Mouse (Mus musculus) embryonic facial prominence, embryonic 11.5 days (tissue): ENCODE results near the gene Fen1. TPM values are rescaled to one million over a fixed set of nuclear protein-coding genes. Genes with fewer than 3 reads are reported as not detected.

Experiments used
- ATAC-seq: fragments of 200-750 bp; cut with Nextera tagmentation; replicated peaks from 2 replicates; pipeline ENCODE4 v1.8.0; 2017; ENCODE audit warnings: low read depth; ENCODE audit not compliant: insufficient number of reproducible peaks, low FRiP score, low TSS enrichment
- DNase-seq: peaks from one replicate; pipeline ENCODE4 v3.0.0-alpha.2; 2015; ENCODE audit warnings: low spot score
- H3K27ac ChIP-seq: fragments of 300-500 bp; sonication (generic); replicated peaks from 2 replicates; pipeline ENCODE4 v1.5.1; 2014; ENCODE audit warnings: mild to moderate bottlenecking, low read depth, low read length, control low read depth
- H3K27me3 ChIP-seq: fragments of 300-500 bp; sonication (generic); 2 replicates; pipeline ENCODE4 v1.6.1; 2014; ENCODE audit warnings: mild to moderate bottlenecking, low read length, moderate library complexity, mixed read lengths; ENCODE audit not compliant: control insufficient read depth, insufficient read depth
- H3K36me3 ChIP-seq: fragments of 300-500 bp; sonication (generic); replicated peaks from 2 replicates; pipeline ENCODE4 v1.6.1; 2014; ENCODE audit warnings: low read depth, mild to moderate bottlenecking, low read length, moderate library complexity, mixed read lengths; ENCODE audit not compliant: control insufficient read depth, insufficient read depth
- H3K4me1 ChIP-seq: fragments of 300-500 bp; sonication (generic); 2 replicates; pipeline ENCODE4 v1.6.1; 2014; ENCODE audit warnings: low read length, mixed read lengths; ENCODE audit not compliant: control insufficient read depth, insufficient read depth
- H3K4me2 ChIP-seq: fragments of 300-500 bp; sonication (generic); 2 replicates; pipeline ENCODE4 v1.6.1; 2014; ENCODE audit warnings: low read depth, mild to moderate bottlenecking, control low read depth, low read length, moderate library complexity
- H3K4me3 ChIP-seq: fragments of 300-500 bp; sonication (generic); 2 replicates; pipeline ENCODE4 v1.5.1; 2014; ENCODE audit warnings: low read depth, low read length, control low read depth
- H3K9ac ChIP-seq: fragments of 300-500 bp; sonication (generic); replicated peaks from 2 replicates; pipeline ENCODE4 v1.6.1; 2014; ENCODE audit warnings: mild to moderate bottlenecking, control low read depth, low read length
- H3K9me3 ChIP-seq: fragments of 300-500 bp; sonication (generic); replicated peaks from 2 replicates; pipeline ENCODE4 v1.6.1; 2016; ENCODE audit warnings: mild to moderate bottlenecking, low read length, inconsistent platforms, mixed read lengths; ENCODE audit not compliant: control insufficient read depth
- WGBS: fragments of 180-500 bp; shearing (Covaris S2); extraction: QIAGEN DNeasy Blood & Tissue Kit; methylation state at CpG from one replicate; pipeline ENCODE4 v1.1.7; 2014; 5-methylcytosine and 5-hydroxymethylcytosine counted together
- polyA plus RNA-seq: library from polyadenylated mRNA; unstranded; fragments of >200 nt; fragmentation: Nextera tagmentation; extraction: Ambion mirVana; gene quantifications from 2 replicates; pipeline ENCODE4 v1.2.1, GENCODE M21; 2014

The Fen1 gene
- polyA plus RNA-seq, 1 experiment from 2014 or later, result 134 TPM

GRCm38 (mm10) chr19:10224637-10225453, 20.9 kb upstream of the Fen1 start:
- Histone ChIP-seq H3K4me2 (peak overlapping the region; percentile 11; the same call in 1 of the 2 replicates), H3K9ac (peak overlapping the region; percentile 50), H3K9me3 (no peaks in the 10 kb centered on the region), H3K4me3 (no peak overlapping the region), H3K4me1 (peaks cover 5% of the 10 kb centered on the region; the same call in 1 of the 2 replicates), H3K36me3 (no peaks in the 10 kb centered on the region), H3K27me3 (no peaks in the 10 kb centered on the region), H3K27ac (no peak overlapping the region)
- WGBS, result 23% methylated on average over 26 of the region's 26 CpGs
- DNase-seq (peak; percentile 55), ATAC-seq (peak; percentile 44; the same call in 1 of the 2 replicates)

GRCm38 (mm10) chr19:10223561-10223960, 19.6 kb upstream of the Fen1 start:
- Histone ChIP-seq H3K4me2 (no peak overlapping the region), H3K27ac (no peak overlapping the region), H3K27me3 (no peaks in the 10 kb centered on the region), H3K4me1 (peaks cover 5% of the 10 kb centered on the region; the same call in 1 of the 2 replicates), H3K36me3 (no peaks in the 10 kb centered on the region), H3K9ac (no peak overlapping the region), H3K9me3 (no peaks in the 10 kb centered on the region), H3K4me3 (no peak overlapping the region)
- no peak for DNase-seq
- WGBS, result 72% methylated on average over 4 of the region's 4 CpGs
- ATAC-seq, result no peak

- WGBS, result 30% methylated on average over 8 of the region's 8 CpGs
- H3K27ac ChIP-seq, result no peak overlapping the region
Measured at GRCm38 (mm10) chr19:10222656-10223055, 18.7 kb upstream of the Fen1 start.

GRCm38 (mm10) chr19:10221585-10221984, 17.6 kb upstream of the Fen1 start:
- DNase-seq (peak; percentile 45), ATAC-seq (no peak)
- Histone ChIP-seq H3K4me1 (peaks cover 5% of the 10 kb centered on the region; the same call in 1 of the 2 replicates), H3K27ac (no peak overlapping the region), H3K4me3 (no peak overlapping the region), H3K36me3 (no peaks in the 10 kb centered on the region), H3K27me3 (no peaks in the 10 kb centered on the region), H3K4me2 (no peak overlapping the region), H3K9me3 (no peaks in the 10 kb centered on the region), H3K9ac (no peak overlapping the region)
- WGBS, result 77% methylated on average over 4 of the region's 4 CpGs

More at GRCm38 (mm10) chr19:10222656-10223055, 18.7 kb upstream of the Fen1 start:
- no peaks in the 10 kb centered on the region for H3K36me3 ChIP-seq
- no peak for ATAC-seq
- no peak for DNase-seq
- no peaks in the 10 kb centered on the region for H3K9me3 ChIP-seq
- H3K27me3 ChIP-seq, result no peaks in the 10 kb centered on the region
- H3K4me3 ChIP-seq, result no peak overlapping the region
- H3K9ac ChIP-seq, result no peak overlapping the region
- peaks cover 5% of the 10 kb centered on the region; the same call in 1 of the 2 replicates for H3K4me1 ChIP-seq
- H3K4me2 ChIP-seq, result no peak overlapping the region

GRCm38 (mm10) chr19:10219593-10219992, 15.6 kb upstream of the Fen1 start:
- no peak overlapping the region for H3K4me2 ChIP-seq
- no peak overlapping the region for H3K4me3 ChIP-seq
- ATAC-seq (no peak), DNase-seq (no peak)
- no peaks in the 10 kb centered on the region for H3K4me1 ChIP-seq
- 69% methylated on average over 6 of the region's 6 CpGs for WGBS
- H3K9me3 ChIP-seq, result no peaks in the 10 kb centered on the region
- H3K27me3 ChIP-seq, result no peaks in the 10 kb centered on the region
- H3K36me3 ChIP-seq, result no peaks in the 10 kb centered on the region
- no peak overlapping the region for H3K9ac ChIP-seq
- no peak overlapping the region for H3K27ac ChIP-seq

GRCm38 (mm10) chr19:10219108-10219507, 15.1 kb upstream of the Fen1 start:
- H3K27ac ChIP-seq, result no peak overlapping the region
- H3K9me3 ChIP-seq, result no peaks in the 10 kb centered on the region
- ATAC-seq (no peak), DNase-seq (peak; percentile 83)
- no peak overlapping the region for H3K9ac ChIP-seq
- WGBS, result 45% methylated on average over 3 of the region's 3 CpGs
- no peaks in the 10 kb centered on the region for H3K27me3 ChIP-seq
- no peak overlapping the region for H3K4me2 ChIP-seq
- H3K4me3 ChIP-seq, result no peak overlapping the region
- no peaks in the 10 kb centered on the region for H3K4me1 ChIP-seq
- H3K36me3 ChIP-seq, result no peaks in the 10 kb centered on the region

- no peak overlapping the region for H3K9ac ChIP-seq
- WGBS, result 73% methylated on average over 8 of the region's 8 CpGs
- no peak overlapping the region for H3K4me2 ChIP-seq
- H3K36me3 ChIP-seq, result no peaks in the 10 kb centered on the region; the same call in 1 of the 2 replicates
- H3K4me3 ChIP-seq, result no peak overlapping the region
- H3K4me1 ChIP-seq, result no peaks in the 10 kb centered on the region
- H3K27me3 ChIP-seq, result no peaks in the 10 kb centered on the region
- DNase-seq (no peak), ATAC-seq (no peak)
- no peaks in the 10 kb centered on the region for H3K9me3 ChIP-seq
- no peak overlapping the region for H3K27ac ChIP-seq
Measured at GRCm38 (mm10) chr19:10216101-10216500, 12.1 kb upstream of the Fen1 start.

- Histone ChIP-seq H3K36me3 (no peaks in the 10 kb centered on the region; the same call in 1 of the 2 replicates), H3K27ac (no peak overlapping the region), H3K4me2 (no peak overlapping the region), H3K9ac (no peak overlapping the region), H3K4me3 (no peak overlapping the region), H3K27me3 (no peaks in the 10 kb centered on the region), H3K4me1 (no peaks in the 10 kb centered on the region), H3K9me3 (no peaks in the 10 kb centered on the region)
- no peak for DNase-seq
- 92% methylated on average over 10 of the region's 10 CpGs for WGBS
- ATAC-seq, result no peak
Measured at GRCm38 (mm10) chr19:10213796-10214471, 10.0 kb upstream of the Fen1 start.
